Mouse (Mus musculus): Measurements from ENCODE around the gene Yrdc. TPM values are rescaled to one million over a fixed set of nuclear protein-coding genes. Genes with fewer than 3 reads are reported as not detected.

Yrdc gene
- polyA plus RNA-seq, 1 experiment from 2014 or later = 44.7 TPM

DNA sequence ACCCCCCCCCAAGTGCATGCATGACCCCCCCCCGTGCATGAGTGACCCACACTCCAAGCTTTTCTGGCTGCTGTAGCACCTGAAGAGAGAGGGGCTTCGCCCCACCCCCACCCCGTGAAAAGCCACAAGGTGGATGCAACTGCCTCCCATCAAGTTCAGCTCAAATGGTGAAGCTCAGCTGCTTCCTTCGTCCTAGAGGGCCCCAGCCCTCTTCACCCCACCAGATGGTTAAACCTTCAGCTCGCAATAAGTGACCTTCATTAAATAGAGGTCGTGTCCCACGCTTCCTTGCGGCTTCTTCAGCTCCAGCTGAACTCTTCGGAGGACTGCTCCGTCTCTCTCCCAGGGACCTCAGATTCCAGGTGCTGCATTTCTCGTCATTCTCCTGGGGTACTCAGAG lies 30.1 kb downstream of the Yrdc start, which contains the start of gene Epha10:
Gene Epha10 (plus strand): TSS at position 301 of the 400 bp plus-strand sequence.
- 6% methylated on average over 11 of the region's 11 CpGs for WGBS
- ATAC-seq (ENCODE audit: insufficient read depth) = no peak

DNA sequence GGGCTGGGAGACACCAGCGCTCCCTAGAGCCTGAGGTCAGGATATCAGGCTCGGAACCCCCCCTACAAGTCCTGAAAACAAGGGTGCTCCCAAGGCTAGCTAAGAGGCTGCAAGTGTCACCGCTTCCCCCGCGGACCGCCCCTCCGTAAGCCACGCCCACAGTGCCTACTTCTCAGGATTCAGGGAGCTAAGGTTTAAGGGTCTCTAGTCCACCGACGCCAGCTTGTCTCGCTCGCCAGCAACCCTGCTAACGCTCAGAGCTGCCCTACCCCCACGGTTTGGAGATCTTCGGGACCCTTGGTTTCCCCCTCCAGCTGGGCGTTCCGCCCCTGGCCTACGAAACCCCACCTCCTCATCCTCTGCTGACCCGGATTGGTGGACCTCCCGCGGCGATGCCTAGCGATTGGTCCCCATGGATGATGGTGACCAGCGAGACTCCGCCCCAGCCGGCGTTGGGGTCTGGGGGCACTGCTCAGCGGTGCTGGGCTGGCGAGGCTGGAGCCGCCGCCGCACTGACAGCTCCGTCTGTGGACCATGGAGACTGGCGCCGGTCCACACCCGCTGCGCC lies 30.9 kb downstream of the Yrdc start:
- H3K27me3 ChIP-seq (ENCODE audit: insufficient read depth, low read length) = peaks cover 53% of the 10 kb centered on the region
- DNase-seq (peak; percentile 48), ATAC-seq (ENCODE audit: insufficient read depth) (peak; percentile 76)

More for the DNA sequence above, 30.1 kb downstream of the Yrdc start, which contains the start of gene Epha10:
- peaks cover 45% of the 10 kb centered on the region for H3K27me3 ChIP-seq (ENCODE audit: insufficient read depth, low read length)
- H3K4me3 ChIP-seq (ENCODE audit: low read depth, low read length) = peak within 1 kb of the TSS; percentile 25
- TF ChIP-seq CTCF (IDR thresholded peaks at IDR 0.05; ENCODE audit: low read depth) = no peak
- no peak within 1 kb of the TSS for H3K9ac ChIP-seq
- H3K36me3 ChIP-seq (ENCODE audit: insufficient read depth) = no peaks in the 10 kb centered on the region
- no peaks in the 10 kb centered on the region for H3K4me1 ChIP-seq (ENCODE audit: insufficient read depth)
- peak within 1 kb of the TSS; percentile 59 for H3K4me2 ChIP-seq
- no peak within 1 kb of the TSS for H3K27ac ChIP-seq (ENCODE audit: low read depth)
- no peaks in the 10 kb centered on the region for H3K9me3 ChIP-seq (ENCODE audit: low read depth, low read length)
- DNase-seq = no peak

DNA sequence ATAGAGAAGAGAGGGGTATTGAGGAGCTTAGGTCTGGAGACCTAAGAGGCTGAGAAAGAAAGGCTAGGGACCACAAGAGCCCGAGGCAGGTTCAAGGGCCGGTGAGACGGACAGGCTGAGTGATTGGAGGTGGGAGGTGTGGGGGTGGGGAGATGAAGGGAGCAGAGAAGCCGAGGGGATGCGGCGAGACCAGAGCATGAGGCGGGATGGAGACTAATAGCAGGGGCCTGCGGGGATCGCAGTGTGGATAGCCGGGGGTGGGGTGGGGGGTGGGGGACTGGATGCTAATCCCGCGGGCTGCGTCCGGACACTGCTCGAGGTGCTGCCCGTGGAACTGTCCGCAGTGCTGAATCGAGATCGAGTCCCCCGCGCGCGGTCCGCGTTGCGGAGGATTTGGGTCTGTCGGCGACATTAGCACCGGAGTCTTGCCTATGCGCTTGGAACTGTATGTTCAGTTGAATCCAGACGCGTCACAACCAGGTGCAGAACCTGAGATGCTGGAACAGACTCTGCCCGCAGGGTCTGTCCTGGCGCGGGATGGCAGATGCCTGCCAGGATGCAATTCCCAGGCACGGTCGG lies 31.8 kb downstream of the Yrdc start:
- no peak for TF ChIP-seq CTCF (IDR thresholded peaks at IDR 0.05; ENCODE audit: low read depth)
- ATAC-seq (ENCODE audit: insufficient read depth) (no peak), DNase-seq (peak; percentile 86)
- Histone ChIP-seq H3K27me3 (ENCODE audit: insufficient read depth, low read length) (peaks cover 56% of the 10 kb centered on the region), H3K9me3 (ENCODE audit: low read depth, low read length) (no peaks in the 10 kb centered on the region), H3K36me3 (ENCODE audit: insufficient read depth) (no peaks in the 10 kb centered on the region), H3K4me2 (no peak overlapping the region; the same call in 1 of the 2 replicates), H3K4me3 (ENCODE audit: low read depth, low read length) (no peak overlapping the region), H3K9ac (no peak overlapping the region), H3K4me1 (ENCODE audit: insufficient read depth) (no peaks in the 10 kb centered on the region), H3K27ac (ENCODE audit: low read depth) (no peak overlapping the region)
- WGBS = under 1% methylated on average over 37 of the region's 37 CpGs

More for the DNA sequence above, 30.9 kb downstream of the Yrdc start:
- Histone ChIP-seq H3K9me3 (ENCODE audit: low read depth, low read length) (no peaks in the 10 kb centered on the region), H3K4me3 (ENCODE audit: low read depth, low read length) (peak overlapping the region; percentile 25), H3K4me2 (peak overlapping the region; percentile 59), H3K4me1 (ENCODE audit: insufficient read depth) (no peaks in the 10 kb centered on the region), H3K27ac (ENCODE audit: low read depth) (no peak overlapping the region), H3K9ac (no peak overlapping the region), H3K36me3 (ENCODE audit: insufficient read depth) (no peaks in the 10 kb centered on the region)
- WGBS = under 1% methylated on average over 37 of the region's 37 CpGs
- TF ChIP-seq CTCF (IDR thresholded peaks at IDR 0.05; ENCODE audit: low read depth) = no peak

DNA sequence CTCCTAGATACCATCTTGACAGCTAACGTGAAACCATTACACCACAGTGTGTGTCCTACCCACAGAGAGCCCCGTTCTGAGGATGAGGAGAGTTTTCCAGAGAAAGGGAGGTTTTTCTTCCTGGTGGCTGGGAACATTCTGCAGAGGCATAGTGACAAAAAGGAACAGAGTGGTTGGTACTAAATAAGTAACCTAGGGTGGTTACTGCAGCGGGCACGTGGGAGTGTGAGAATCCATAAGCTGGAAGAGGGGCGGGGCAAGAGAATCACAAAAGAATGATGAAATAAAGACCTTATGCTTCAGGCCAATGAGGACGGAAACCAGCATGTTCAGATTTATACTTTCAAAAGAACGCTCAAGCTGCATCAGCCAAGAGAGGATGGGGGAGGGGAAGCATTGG lies 38.2 kb downstream of the Yrdc start:
- WGBS = 66% methylated on average over 7 of the region's 7 CpGs
- no peak for ATAC-seq (ENCODE audit: insufficient read depth)
- no peak for TF ChIP-seq CTCF (IDR thresholded peaks at IDR 0.05; ENCODE audit: low read depth)
- H3K27me3 ChIP-seq (ENCODE audit: insufficient read depth, low read length) = peaks cover 44% of the 10 kb centered on the region
- no peak overlapping the region for H3K4me2 ChIP-seq
- no peaks in the 10 kb centered on the region for H3K36me3 ChIP-seq (ENCODE audit: insufficient read depth)
- DNase-seq = no peak
- H3K9ac ChIP-seq = no peak overlapping the region
- no peak overlapping the region for H3K27ac ChIP-seq (ENCODE audit: low read depth)
- H3K9me3 ChIP-seq (ENCODE audit: low read depth, low read length) = no peaks in the 10 kb centered on the region
- H3K4me3 ChIP-seq (ENCODE audit: low read depth, low read length) = no peak overlapping the region
- H3K4me1 ChIP-seq (ENCODE audit: insufficient read depth) = no peaks in the 10 kb centered on the region

DNA sequence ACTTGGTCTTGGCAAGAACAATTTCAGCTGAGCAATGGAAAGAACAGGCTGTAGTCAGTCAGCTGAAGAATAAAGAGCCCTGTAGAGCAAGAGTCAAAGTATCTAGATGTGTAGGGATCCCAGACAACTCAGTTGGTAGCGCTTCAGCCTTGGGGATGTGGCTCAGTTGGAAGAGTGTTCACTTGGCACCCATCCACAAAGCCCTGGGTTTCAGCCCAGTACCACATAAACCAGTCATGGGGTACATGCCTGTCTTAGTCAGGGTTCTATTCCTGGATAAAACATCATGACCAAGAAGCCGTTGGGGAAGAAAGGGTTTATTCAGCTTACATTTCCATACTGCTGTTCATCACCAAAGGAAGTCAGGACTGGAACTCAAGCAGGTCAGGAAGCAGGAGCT lies 39.5 kb downstream of the Yrdc start:
- TF ChIP-seq CTCF (IDR thresholded peaks at IDR 0.05; ENCODE audit: low read depth) = no peak
- Histone ChIP-seq H3K9me3 (ENCODE audit: low read depth, low read length) (no peaks in the 10 kb centered on the region), H3K9ac (no peak overlapping the region), H3K4me1 (ENCODE audit: insufficient read depth) (no peaks in the 10 kb centered on the region), H3K27ac (ENCODE audit: low read depth) (no peak overlapping the region), H3K27me3 (ENCODE audit: insufficient read depth, low read length) (peaks cover 53% of the 10 kb centered on the region), H3K4me3 (ENCODE audit: low read depth, low read length) (no peak overlapping the region), H3K4me2 (no peak overlapping the region), H3K36me3 (ENCODE audit: insufficient read depth) (no peaks in the 10 kb centered on the region)
- no peak for DNase-seq
- ATAC-seq (ENCODE audit: insufficient read depth) = no peak
- WGBS = 77% methylated on average over 2 of the region's 2 CpGs

DNA sequence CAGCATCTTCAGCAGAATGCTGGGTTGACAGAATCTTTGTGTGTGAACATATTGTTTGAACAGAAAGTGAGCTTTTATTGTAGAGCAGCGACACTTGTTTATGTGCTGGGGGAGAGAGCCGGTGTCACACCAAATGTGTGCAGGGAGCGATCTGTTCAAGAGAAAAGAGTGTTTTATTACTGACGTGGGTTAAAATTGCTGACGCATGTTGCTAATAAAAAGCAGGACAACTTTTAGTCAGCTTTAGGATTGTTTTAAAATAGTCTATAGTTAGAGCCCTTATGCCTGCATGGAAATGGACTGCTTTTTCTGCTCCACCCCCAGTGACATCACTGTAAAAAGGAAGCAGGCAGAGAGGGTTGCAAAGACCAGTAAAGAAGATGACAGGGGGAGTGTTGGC lies 40.4 kb downstream of the Yrdc start:
- WGBS = 69% methylated on average over 5 of the region's 5 CpGs
- no peaks in the 10 kb centered on the region for H3K9me3 ChIP-seq (ENCODE audit: low read depth, low read length)
- TF ChIP-seq CTCF (IDR thresholded peaks at IDR 0.05; ENCODE audit: low read depth) = no peak
- peaks cover 56% of the 10 kb centered on the region for H3K27me3 ChIP-seq (ENCODE audit: insufficient read depth, low read length)
- H3K9ac ChIP-seq = no peak overlapping the region
- H3K27ac ChIP-seq (ENCODE audit: low read depth) = no peak overlapping the region
- no peak for ATAC-seq (ENCODE audit: insufficient read depth)
- no peaks in the 10 kb centered on the region for H3K36me3 ChIP-seq (ENCODE audit: insufficient read depth)
- no peak overlapping the region for H3K4me3 ChIP-seq (ENCODE audit: low read depth, low read length)
- H3K4me1 ChIP-seq (ENCODE audit: insufficient read depth) = no peaks in the 10 kb centered on the region
- H3K4me2 ChIP-seq = no peak overlapping the region
- DNase-seq = no peak

DNA sequence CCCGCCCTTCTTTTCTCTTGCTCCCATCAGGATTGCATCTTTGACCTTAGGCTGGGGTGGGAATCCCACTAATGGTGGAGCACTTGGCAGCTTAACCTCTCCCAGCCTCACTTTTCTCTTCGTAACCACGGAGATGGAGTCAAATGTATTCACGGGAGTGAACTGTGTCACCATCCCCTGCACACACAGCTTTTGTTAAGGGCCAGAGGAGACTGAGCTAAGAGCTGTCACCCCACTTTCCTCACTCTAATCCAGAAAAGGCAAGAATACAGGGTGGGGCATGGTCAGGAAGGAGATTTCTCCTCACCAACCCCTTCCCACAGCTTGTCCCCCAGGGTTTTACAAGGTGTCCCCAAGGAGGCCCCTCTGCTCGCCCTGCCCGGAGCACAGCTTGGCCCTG lies 43.3 kb downstream of the Yrdc start:
- no peak for DNase-seq
- ATAC-seq (ENCODE audit: insufficient read depth) = no peak
- Histone ChIP-seq H3K4me1 (ENCODE audit: insufficient read depth) (no peaks in the 10 kb centered on the region), H3K27ac (ENCODE audit: low read depth) (no peak overlapping the region), H3K9ac (no peak overlapping the region), H3K4me3 (ENCODE audit: low read depth, low read length) (no peak overlapping the region), H3K4me2 (no peak overlapping the region), H3K9me3 (ENCODE audit: low read depth, low read length) (no peaks in the 10 kb centered on the region), H3K36me3 (ENCODE audit: insufficient read depth) (no peaks in the 10 kb centered on the region), H3K27me3 (ENCODE audit: insufficient read depth, low read length) (peaks cover 56% of the 10 kb centered on the region)
- TF ChIP-seq CTCF (IDR thresholded peaks at IDR 0.05; ENCODE audit: low read depth) = no peak
- WGBS = 37% methylated on average over 6 of the region's 6 CpGs
